Mouse (Mus musculus): ENCODE measurements around the gene Fsd1. TPM values are rescaled to one million over a fixed set of nuclear protein-coding genes. Genes with fewer than 3 reads are reported as not detected.
A peak's percentile ranks its signal among the peaks of the same experiment; 100 is the strongest.

Gene Fsd1
- polyA plus RNA-seq, 1 experiment from 2014 or later, result 99.5 TPM

DNA sequence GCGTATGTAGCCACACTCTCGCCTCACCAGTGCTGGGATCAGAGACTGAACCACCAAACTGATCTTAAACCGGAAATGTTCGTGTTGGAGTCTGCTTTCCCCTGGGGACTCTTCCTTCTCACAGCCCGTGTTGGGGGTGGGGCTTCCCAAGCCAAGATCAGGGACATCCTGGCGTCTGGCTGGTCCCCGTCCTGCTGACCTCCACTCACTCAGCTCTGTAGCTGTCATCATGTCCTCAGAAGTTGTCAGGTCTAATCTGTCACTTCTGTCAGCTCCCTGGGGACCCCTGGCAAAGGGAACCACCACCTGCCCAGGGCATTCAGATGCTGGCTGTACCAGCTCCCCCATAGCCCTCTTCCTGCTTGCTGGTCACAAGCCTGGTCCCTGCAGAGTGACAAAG is 18.1 kb upstream of the Fsd1 start:
- 53% methylated on average over 7 of the region's 7 CpGs for WGBS
- peaks cover 63% of the 10 kb centered on the region for H3K36me3 ChIP-seq
- H3K4me1 ChIP-seq (replicated peaks), result peaks cover 52% of the 10 kb centered on the region

DNA sequence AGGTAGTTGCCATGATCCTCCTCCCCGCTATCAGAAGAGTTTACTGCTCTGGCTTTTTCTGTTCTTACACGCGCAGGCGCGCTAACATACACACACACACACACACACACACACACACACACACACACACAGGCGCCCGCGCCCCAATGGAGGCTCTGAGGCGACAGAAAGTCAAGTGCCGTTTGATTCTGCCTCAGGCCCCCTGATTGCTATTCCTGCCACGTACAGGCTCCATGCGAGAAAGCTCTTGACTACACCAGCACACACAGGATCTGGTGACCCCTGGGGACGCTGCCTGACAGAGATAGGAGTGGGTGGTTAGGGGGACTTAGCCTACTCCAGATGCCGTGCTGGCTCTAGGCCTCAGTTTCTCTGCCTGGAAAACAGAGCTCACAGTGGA is 16.7 kb upstream of the Fsd1 start:
- DNase-seq (ENCODE audit: low spot score), result peak; percentile 79
- H3K27me3 ChIP-seq (ENCODE audit: insufficient read depth, poor library complexity, severe bottlenecking), result peaks cover 17% of the 10 kb centered on the region
- 34% methylated on average over 14 of the region's 14 CpGs for WGBS
- H3K9me3 ChIP-seq, result no peaks in the 10 kb centered on the region
- peak overlapping the region; percentile 77 for H3K4me3 ChIP-seq
- H3K36me3 ChIP-seq, result peaks cover 63% of the 10 kb centered on the region
- peaks cover 52% of the 10 kb centered on the region for H3K4me1 ChIP-seq (replicated peaks)
- peak overlapping the region; percentile 96 for H3K27ac ChIP-seq

More for the DNA sequence above, 18.1 kb upstream of the Fsd1 start:
- Histone ChIP-seq H3K9me3 (no peaks in the 10 kb centered on the region), H3K4me3 (no peak overlapping the region), H3K27ac (peak overlapping the region; percentile 96), H3K27me3 (ENCODE audit: insufficient read depth, poor library complexity, severe bottlenecking) (peaks cover 17% of the 10 kb centered on the region)
- DNase-seq (ENCODE audit: low spot score), result peak; percentile 23

DNA sequence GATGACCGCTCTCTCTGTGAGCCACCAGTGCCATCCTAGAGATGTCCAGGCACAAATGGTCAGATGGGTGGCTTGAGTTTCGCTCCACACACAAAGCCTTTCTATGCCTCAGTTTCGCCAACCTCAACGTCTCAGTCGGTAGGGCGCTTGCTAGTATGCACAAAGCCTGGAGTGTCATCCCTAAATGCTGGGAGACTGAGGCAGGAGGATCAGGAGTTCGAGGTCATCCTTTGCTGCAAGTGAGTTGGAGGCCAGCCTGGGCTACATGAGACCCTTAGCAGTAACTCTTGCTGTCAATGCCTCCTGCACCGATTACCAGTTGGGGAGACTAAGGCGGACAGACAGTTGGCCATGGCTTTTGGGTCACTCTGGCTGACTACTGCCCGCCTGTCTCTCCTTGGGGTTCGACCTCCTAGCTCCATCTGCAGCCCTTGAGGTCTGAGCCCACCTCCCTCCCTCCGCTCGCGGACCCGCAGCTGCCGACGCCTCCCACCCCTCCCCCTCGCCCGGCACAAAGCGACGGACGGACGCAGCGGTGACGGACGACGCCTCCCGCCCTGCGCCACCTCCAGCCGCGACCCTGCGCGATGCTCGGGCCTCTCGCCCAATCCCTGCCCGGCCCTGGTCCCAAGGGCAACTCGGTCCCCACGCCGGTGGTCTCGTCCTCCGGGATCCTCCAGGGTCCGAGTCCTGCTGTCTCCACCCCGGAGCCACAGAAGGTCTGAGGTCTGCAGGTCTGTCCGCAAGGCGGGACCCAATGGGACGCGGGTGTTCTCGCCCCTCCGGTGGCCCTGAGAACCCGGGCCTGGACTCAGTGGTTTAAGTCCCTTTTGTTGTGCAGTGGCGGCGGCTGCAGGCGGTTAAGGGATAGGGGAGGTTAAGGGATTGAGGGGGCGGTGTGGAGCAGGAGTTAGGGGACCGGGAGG is 16.1 kb upstream of the Fsd1 start, which contains the start of gene Shd:
Gene Shd, plus strand, starts transcription at position 502 of the 926 bp plus-strand sequence.
- DNase-seq (ENCODE audit: low spot score), result peak; percentile 88
- Histone ChIP-seq H3K27ac (peak within 1 kb of the TSS; percentile 96), H3K4me1 (replicated peaks) (peaks cover 52% of the 10 kb centered on the region), H3K27me3 (ENCODE audit: insufficient read depth, poor library complexity, severe bottlenecking) (peaks cover 17% of the 10 kb centered on the region), H3K9me3 (no peaks in the 10 kb centered on the region), H3K36me3 (peaks cover 63% of the 10 kb centered on the region), H3K4me3 (peak within 1 kb of the TSS; percentile 77)
- WGBS, result 8% methylated on average over 55 of the region's 55 CpGs

DNA sequence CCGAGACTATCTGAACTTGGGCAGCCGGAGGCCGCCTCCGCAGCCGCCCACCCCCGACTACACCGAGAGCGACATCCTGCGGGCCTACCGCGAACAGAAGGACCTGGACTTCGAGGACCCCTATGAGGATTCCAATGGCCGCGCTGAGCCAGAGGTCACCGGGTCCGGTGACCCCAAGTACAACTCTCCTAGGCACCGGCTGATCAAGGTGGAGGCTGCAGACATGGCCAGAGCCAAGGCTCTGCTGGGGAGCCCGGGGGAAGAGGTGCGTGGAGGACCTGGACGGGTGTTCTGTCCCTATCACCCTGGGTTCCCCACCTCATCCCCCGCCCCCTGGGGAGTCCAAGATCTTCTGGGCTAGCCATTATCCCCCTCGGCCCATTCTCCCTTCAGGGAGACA is 14.9 kb upstream of the Fsd1 start:
- peaks cover 54% of the 10 kb centered on the region for H3K36me3 ChIP-seq
- peak overlapping the region; percentile 96 for H3K27ac ChIP-seq
- H3K4me1 ChIP-seq (replicated peaks), result peaks cover 58% of the 10 kb centered on the region
- no peak for DNase-seq (ENCODE audit: low spot score)
- WGBS, result 24% methylated on average over 22 of the region's 22 CpGs
- H3K27me3 ChIP-seq (ENCODE audit: insufficient read depth, poor library complexity, severe bottlenecking), result peaks cover 17% of the 10 kb centered on the region
- peak overlapping the region; percentile 77 for H3K4me3 ChIP-seq
- no peaks in the 10 kb centered on the region for H3K9me3 ChIP-seq

DNA sequence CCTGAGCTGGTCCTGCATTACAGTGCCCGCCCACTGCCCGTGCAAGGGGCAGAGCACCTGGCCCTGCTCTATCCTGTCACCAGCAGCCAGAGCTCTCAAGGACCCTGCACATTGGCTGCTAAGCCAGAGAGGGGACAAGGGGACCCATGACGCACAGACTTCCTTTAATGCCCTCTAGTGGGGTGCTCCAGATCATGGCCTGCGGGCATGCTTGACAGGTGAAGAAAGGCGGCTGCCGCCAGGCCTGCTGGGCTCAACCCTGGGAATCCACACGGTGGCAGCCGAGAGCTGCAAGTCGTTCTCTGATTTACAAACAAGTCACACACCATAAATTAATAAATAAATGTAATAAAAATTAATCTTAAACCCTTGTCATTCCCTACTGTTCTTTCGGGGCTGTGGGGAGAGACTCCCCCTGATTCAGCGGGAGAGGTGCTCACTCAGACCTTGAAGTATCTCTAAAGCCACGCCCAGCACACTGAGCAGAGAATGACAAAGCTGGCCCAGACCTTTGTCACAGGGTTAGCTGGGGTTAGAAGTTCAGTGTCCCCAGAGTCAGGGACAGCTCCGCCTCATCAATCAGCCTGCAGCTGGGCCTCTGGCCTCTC is 9.9 kb upstream of the Fsd1 start:
- H3K27ac ChIP-seq, result peak overlapping the region; percentile 66
- DNase-seq (ENCODE audit: low spot score), result peak; percentile 78
- H3K36me3 ChIP-seq, result peaks cover 33% of the 10 kb centered on the region
- H3K27me3 ChIP-seq (ENCODE audit: insufficient read depth, poor library complexity, severe bottlenecking), result peaks cover 10% of the 10 kb centered on the region; the same call in 1 of the 2 replicates
- no peaks in the 10 kb centered on the region for H3K9me3 ChIP-seq
- WGBS, result 16% methylated on average over 13 of the region's 13 CpGs
- H3K4me1 ChIP-seq (replicated peaks), result peaks cover 28% of the 10 kb centered on the region
- no peak overlapping the region for H3K4me3 ChIP-seq

DNA sequence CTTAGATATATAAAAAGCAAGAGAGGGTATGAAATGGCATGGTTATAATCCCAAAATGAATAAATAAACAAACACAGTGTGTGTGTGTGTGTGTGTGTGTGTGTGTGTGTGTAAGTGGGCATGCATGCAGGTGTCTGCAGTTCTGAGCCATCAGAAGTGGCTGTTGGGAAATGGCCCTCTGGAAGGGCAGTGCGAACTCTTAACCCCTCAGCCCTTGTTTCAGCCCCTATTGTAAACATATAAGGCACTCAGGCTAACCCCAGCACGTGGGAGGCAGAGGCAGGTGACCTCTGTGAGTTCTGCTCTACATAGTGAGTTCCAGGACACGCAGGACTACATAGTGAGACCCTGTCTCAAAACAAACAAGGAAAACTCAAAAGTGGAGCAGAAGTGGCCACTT is 9.0 kb upstream of the Fsd1 start:
- no peak for DNase-seq (ENCODE audit: low spot score)
- H3K9me3 ChIP-seq, result no peaks in the 10 kb centered on the region
- H3K4me1 ChIP-seq (replicated peaks), result peaks cover 23% of the 10 kb centered on the region
- H3K27me3 ChIP-seq (ENCODE audit: insufficient read depth, poor library complexity, severe bottlenecking), result peaks cover 5% of the 10 kb centered on the region; the same call in 1 of the 2 replicates
- peaks cover 33% of the 10 kb centered on the region for H3K36me3 ChIP-seq
- no peak overlapping the region for H3K4me3 ChIP-seq
- peak overlapping the region; percentile 35; the same call in 1 of the 2 replicates for H3K27ac ChIP-seq
- 64% methylated on average over 3 of the region's 3 CpGs for WGBS

DNA sequence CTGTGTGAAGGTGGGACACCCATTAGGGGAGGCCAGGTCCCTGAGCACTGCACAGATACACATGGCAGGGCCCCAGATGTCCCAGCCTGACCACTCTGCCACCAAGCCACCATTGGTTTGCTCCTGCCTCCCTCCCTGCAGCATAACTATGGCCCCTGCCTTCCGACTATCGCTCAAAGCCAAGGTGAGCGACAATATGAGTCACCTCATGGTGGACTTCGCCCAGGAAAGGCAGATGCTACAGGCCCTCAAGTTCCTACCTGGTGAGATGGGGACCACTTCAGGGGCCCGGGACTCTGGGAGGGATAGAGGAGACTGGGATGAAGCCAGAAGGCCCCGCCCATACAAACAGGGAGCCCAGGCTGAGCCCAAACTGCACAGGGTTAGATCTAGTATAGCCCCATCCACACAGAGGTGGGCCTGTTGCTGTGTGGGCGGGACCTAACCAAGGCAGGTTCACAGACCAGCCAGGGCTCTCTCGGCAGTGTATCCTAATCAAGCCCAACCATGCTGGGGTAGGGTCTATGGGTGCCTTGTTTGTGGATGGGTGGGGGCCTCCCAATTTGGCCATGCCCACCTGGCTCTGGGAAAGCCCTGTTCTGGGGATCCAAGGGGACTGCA is 4.1 kb downstream of the Fsd1 start:
- WGBS, result 85% methylated on average over 8 of the region's 8 CpGs
- Histone ChIP-seq H3K27ac (no peak overlapping the region), H3K36me3 (peaks cover 61% of the 10 kb centered on the region), H3K4me3 (no peak overlapping the region), H3K4me1 (replicated peaks) (peaks cover 16% of the 10 kb centered on the region), H3K9me3 (no peaks in the 10 kb centered on the region), H3K27me3 (ENCODE audit: insufficient read depth, poor library complexity, severe bottlenecking) (no peaks in the 10 kb centered on the region)
- DNase-seq (ENCODE audit: low spot score), result no peak

DNA sequence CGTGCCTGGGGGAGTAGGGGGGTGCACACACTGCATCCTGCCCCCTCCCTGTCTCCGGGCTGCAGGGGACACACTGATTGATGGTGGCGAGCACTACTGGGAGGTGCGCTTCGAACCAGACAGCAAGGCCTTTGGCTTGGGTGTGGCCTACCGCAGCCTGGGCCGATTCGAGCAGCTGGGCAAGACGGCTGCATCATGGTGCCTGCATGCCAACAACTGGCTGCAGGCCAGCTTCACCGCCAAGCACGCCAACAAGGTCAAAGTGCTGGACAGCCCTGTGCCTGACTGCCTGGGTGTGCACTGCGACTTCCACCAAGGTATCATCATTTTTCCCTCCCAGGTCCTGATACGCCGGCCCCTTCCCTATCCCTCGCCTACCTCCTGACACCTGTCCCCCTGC is 9.7 kb downstream of the Fsd1 start:
- peaks cover 64% of the 10 kb centered on the region for H3K36me3 ChIP-seq
- no peak for DNase-seq (ENCODE audit: low spot score)
- H3K27ac ChIP-seq, result no peak overlapping the region
- H3K4me1 ChIP-seq (replicated peaks), result peaks cover 11% of the 10 kb centered on the region
- H3K27me3 ChIP-seq (ENCODE audit: insufficient read depth, poor library complexity, severe bottlenecking), result peaks cover 17% of the 10 kb centered on the region
- no peak overlapping the region for H3K4me3 ChIP-seq
- WGBS, result 91% methylated on average over 15 of the region's 15 CpGs
- no peaks in the 10 kb centered on the region for H3K9me3 ChIP-seq

DNA sequence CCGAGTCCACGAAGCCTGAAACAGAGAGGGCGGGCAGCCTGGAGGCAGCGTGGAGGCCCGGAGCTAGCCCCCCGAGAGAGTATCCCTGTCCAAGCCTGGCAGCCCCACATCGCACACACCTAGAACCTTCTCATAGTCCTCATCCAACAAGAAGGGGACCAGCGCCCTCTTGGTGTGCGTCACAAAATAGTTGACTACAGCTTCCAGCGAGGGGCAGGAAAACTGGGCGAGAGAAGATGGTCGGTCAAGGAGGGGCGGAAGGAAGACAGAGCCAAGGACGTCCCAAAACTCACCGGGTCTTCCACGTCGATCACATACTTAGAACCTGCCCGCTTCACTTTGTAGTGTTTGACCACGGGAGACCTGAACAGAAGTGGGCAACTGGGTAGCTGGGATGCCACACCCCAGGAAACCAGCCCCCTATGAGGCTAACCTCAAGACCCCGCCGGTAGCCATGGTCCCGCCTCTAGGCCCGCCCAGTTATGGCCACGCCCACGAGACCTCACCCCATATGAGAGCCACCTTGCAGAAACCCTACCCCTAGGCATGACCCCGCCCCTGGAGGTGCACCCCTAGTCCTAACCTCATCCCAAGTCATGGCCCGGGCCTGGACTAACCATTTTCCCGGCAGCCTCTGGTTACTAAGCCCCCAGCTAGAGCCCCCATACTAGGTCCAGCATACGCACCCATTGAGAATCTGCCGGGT is 13.6 kb downstream of the Fsd1 start:
- H3K27me3 ChIP-seq (ENCODE audit: insufficient read depth, poor library complexity, severe bottlenecking), result peaks cover 37% of the 10 kb centered on the region
- 7% methylated on average over 30 of the region's 30 CpGs for WGBS
- H3K36me3 ChIP-seq, result peaks cover 30% of the 10 kb centered on the region
- DNase-seq (ENCODE audit: low spot score), result peak; percentile 36
- peaks cover 11% of the 10 kb centered on the region for H3K4me1 ChIP-seq (replicated peaks)
- H3K27ac ChIP-seq, result 0 out of 2 replicates have a peak overlapping the region, but pooled peaks have one; percentile 9
- H3K4me3 ChIP-seq, result peak overlapping the region; percentile 44
- no peaks in the 10 kb centered on the region for H3K9me3 ChIP-seq

DNA sequence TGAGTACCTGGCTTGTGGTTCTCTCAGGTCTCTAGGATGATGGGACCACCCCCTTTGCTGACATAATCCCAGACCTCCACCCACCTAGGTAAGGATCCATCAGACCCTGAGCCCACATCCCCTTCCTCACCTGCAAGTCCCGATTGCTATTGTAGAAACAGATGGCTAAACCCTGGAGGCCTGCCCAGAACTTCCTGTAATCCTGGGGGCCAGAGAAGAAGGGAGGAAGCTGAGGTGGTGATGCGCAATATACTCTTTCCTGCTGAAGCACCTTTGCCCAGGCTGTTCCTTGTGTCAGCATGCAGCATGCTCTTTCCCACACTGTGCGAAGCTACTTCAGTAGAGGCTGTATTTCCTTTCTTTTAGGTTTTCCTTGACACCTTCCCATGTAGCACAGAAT is 16.7 kb downstream of the Fsd1 start:
- H3K27me3 ChIP-seq (ENCODE audit: insufficient read depth, poor library complexity, severe bottlenecking), result peaks cover 44% of the 10 kb centered on the region
- WGBS, result 86% methylated on average over 3 of the region's 3 CpGs

DNA sequence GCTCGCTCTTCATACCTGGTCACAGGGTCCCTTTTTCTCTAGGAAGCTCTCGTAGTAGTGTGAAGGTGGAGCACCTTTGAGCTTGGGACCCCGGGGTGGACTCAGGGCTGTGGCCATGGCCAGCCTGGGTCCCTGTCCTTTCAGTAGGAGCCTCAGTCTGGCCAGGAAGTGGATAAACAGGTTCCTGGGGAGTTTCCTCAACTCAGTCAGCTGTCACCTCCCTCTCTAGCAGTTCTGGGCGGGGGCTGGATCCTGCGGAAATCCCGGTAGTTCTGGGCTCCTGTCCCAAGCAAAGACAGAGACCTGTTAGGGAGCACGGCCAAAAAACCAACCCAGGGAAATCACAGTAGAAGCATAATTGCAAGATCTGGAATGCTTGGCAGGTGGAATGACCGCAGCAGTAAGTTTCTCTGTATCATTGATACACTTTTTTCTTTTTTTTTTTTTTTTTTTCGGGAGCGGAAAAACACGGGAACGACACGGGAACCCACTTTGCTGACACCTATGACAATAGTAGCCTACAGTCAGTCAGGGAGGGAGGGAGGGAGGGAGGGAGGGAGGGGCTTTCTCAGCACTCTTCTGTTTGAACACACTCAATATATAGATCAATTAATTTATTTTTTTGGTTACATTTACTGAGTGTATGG is 19.2 kb downstream of the Fsd1 start, which contains the start of the genes Stap2 and Mpnd:
Gene Stap2, minus strand, starts transcription at position 170 of the 647 bp plus-strand sequence.
Gene Mpnd, plus strand, starts transcription at position 297 of the 647 bp plus-strand sequence.
- peak within 1 kb of the TSS; percentile 18; the same call in 1 of the 2 replicates for H3K4me3 ChIP-seq
- WGBS, result 52% methylated on average over 13 of the region's 13 CpGs
- no peak for DNase-seq (ENCODE audit: low spot score)

More for the DNA sequence above, 16.7 kb downstream of the Fsd1 start:
- no peaks in the 10 kb centered on the region for H3K36me3 ChIP-seq
- no peak overlapping the region for H3K27ac ChIP-seq
- peaks cover 22% of the 10 kb centered on the region for H3K4me1 ChIP-seq (replicated peaks)
- no peaks in the 10 kb centered on the region for H3K9me3 ChIP-seq
- no peak overlapping the region for H3K4me3 ChIP-seq
- DNase-seq (ENCODE audit: low spot score), result no peak

More for the DNA sequence above, 19.2 kb downstream of the Fsd1 start, which contains the start of the genes Stap2 and Mpnd:
- Histone ChIP-seq H3K27ac (no peak within 1 kb of the TSS), H3K36me3 (0 out of 2 replicates have a peak, but pooled peaks cover 3% of the 10 kb centered on the region), H3K4me1 (replicated peaks) (peaks cover 33% of the 10 kb centered on the region), H3K27me3 (ENCODE audit: insufficient read depth, poor library complexity, severe bottlenecking) (peaks cover 32% of the 10 kb centered on the region), H3K9me3 (no peaks in the 10 kb centered on the region)
